Mouse (Mus musculus) limb, embryonic 10.5 days (tissue): ENCODE results near the gene Gpr62. TPM values are rescaled to one million over a fixed set of nuclear protein-coding genes. Genes with fewer than 3 reads are reported as not detected.

ENCODE experiments used
- DNase-seq: peaks from one replicate; pipeline ENCODE4 v3.0.0-alpha.2; 2017; ENCODE audit warnings: low spot score
- H3K27ac ChIP-seq: fragments of 300-500 bp; sonication (generic); 2 replicates; pipeline ENCODE4 v1.5.1; 2016; ENCODE audit warnings: mild to moderate bottlenecking
- H3K27me3 ChIP-seq: fragments of 300-500 bp; sonication (generic); 2 replicates; pipeline ENCODE4 v1.6.1; 2016; ENCODE audit warnings: low read depth, mild to moderate bottlenecking; ENCODE audit not compliant: poor library complexity, severe bottlenecking
- H3K36me3 ChIP-seq: fragments of 300-500 bp; sonication (generic); 2 replicates; pipeline ENCODE4 v1.6.1; 2016; ENCODE audit warnings: mild to moderate bottlenecking, moderate library complexity
- H3K4me1 ChIP-seq: fragments of 300-500 bp; sonication (generic); 2 replicates; pipeline ENCODE4 v1.6.1; 2016
- H3K4me3 ChIP-seq: fragments of 300-500 bp; sonication (generic); 2 replicates; pipeline ENCODE4 v1.5.1; 2016; ENCODE audit warnings: mild to moderate bottlenecking, moderate library complexity
- H3K9me3 ChIP-seq: fragments of 300-500 bp; sonication (generic); replicated peaks from 2 replicates; pipeline ENCODE4 v1.6.1; 2016; ENCODE audit warnings: mild to moderate bottlenecking
- WGBS: fragments of 180-500 bp; shearing (Covaris S2); methylation state at CpG from one replicate; pipeline ENCODE4 v1.1.7; 2016; 5-methylcytosine and 5-hydroxymethylcytosine counted together
- polyA plus RNA-seq: library from polyadenylated mRNA; unstranded; fragments of >200 nt; fragmentation: Nextera tagmentation; extraction: Ambion mirVana; gene quantifications from 2 replicates; pipeline ENCODE4 v1.2.1, GENCODE M21; 2016

Gpr62 gene
- polyA plus RNA-seq, 1 experiment from 2014 or later: 0.59 TPM

DNA sequence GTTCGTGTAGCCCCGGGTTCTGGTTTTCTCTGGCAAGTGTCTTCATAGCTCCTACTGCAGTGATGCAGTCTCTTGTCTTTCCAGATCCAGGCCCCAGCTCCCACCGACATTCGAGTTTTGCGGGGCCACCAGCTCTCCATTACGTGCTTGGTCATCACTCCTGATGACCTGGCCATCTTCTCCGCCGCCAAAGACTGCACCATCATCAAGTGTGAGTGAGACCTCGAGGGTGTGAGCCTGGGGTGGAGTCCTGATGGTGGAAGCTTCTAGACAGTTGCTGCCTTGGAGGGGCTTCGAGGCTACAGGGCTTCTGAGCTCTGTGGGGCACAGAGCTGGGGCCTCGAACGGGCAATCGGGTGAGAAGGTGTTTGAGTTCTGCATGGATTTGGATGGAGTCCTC, 15.9 kb upstream of the Gpr62 start:
- 91% methylated on average over 13 of the region's 13 CpGs for WGBS
- H3K36me3 ChIP-seq: peaks cover 74% of the 10 kb centered on the region

DNA sequence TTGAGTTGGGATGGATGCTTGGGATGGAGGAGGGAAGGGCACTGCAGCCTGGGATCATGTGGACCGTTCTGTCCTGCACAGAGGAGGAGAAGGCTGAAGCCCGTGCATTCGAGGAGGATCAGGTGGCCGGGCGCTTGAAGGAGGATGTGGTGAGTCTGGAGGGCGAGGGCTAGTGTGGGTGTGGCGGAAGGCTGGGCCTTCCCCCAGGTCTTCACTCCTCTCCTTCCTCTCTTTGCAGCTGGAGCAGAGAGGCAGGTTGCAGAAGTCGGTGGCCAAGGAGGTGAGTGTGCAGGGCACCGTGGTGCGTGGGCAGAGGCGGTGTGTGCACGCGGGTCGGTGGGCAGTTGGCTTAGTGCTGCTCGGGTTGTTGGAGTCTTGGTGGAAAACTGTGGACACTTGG, 15.3 kb upstream of the Gpr62 start:
- no peak overlapping the region for H3K27ac ChIP-seq
- H3K9me3 ChIP-seq: no peaks in the 10 kb centered on the region
- peaks cover 69% of the 10 kb centered on the region for H3K36me3 ChIP-seq
- peaks cover 16% of the 10 kb centered on the region for H3K4me1 ChIP-seq
- H3K4me3 ChIP-seq: no peak overlapping the region
- H3K27me3 ChIP-seq: no peaks in the 10 kb centered on the region
- DNase-seq: no peak
- WGBS: 97% methylated on average over 15 of the region's 15 CpGs

More for the DNA sequence above, 15.9 kb upstream of the Gpr62 start:
- Histone ChIP-seq H3K4me1 (peaks cover 10% of the 10 kb centered on the region), H3K9me3 (no peaks in the 10 kb centered on the region), H3K27me3 (no peaks in the 10 kb centered on the region), H3K27ac (no peak overlapping the region), H3K4me3 (no peak overlapping the region)
- DNase-seq: no peak

DNA sequence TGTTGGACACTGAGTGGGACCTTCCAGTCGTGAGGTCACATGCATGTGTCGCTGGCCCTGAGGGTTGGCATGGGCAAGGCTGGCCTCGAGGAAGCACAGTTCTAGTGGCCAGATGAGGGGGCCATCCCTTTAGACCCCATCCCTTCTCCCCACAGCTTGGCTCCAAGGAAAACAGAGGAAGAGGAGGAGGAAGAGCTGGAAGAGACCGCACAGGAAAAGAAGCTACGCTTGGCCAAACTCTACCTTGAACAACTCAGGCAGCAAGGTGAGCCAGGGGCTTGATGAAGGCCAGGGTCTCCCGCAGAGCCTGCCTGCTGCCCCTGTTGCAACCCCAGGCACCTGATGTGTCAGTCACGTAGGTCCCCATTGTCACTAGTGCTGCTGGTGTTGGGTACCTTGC, 14.8 kb upstream of the Gpr62 start:
- 92% methylated on average over 7 of the region's 7 CpGs for WGBS

DNA sequence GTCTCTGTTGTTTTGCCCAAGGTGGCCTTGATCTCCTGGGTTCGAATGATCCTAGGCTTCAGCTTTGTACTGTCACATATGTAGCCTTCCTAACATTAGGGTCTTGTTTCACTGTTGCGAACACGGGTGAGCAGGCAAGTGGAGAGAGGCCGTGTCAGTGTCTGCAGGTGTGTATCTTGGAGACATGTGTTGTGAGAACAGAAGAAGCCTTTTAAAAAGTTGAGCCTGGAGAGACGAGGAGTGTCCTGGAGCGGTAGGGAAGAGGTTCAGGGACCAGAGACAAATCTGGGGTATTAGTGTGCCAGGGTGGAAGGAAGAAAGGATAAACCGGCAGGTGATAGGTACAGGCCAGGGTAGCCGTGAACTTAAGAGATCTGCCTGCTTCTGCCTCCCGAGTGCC, 12.4 kb upstream of the Gpr62 start:
- no peaks in the 10 kb centered on the region for H3K9me3 ChIP-seq
- peaks cover 44% of the 10 kb centered on the region for H3K4me1 ChIP-seq
- H3K4me3 ChIP-seq: peak overlapping the region; percentile 71
- H3K27me3 ChIP-seq: no peaks in the 10 kb centered on the region
- H3K36me3 ChIP-seq: peaks cover 39% of the 10 kb centered on the region
- 0 out of 2 replicates have a peak overlapping the region, but pooled peaks have one; percentile 69 for H3K27ac ChIP-seq
- WGBS: 85% methylated on average over 9 of the region's 9 CpGs
- DNase-seq: no peak

More for the DNA sequence above, 14.8 kb upstream of the Gpr62 start:
- DNase-seq: no peak
- no peak overlapping the region for H3K4me3 ChIP-seq
- H3K27me3 ChIP-seq: no peaks in the 10 kb centered on the region
- H3K36me3 ChIP-seq: peaks cover 64% of the 10 kb centered on the region
- H3K4me1 ChIP-seq: peaks cover 21% of the 10 kb centered on the region
- no peaks in the 10 kb centered on the region for H3K9me3 ChIP-seq
- no peak overlapping the region for H3K27ac ChIP-seq

DNA sequence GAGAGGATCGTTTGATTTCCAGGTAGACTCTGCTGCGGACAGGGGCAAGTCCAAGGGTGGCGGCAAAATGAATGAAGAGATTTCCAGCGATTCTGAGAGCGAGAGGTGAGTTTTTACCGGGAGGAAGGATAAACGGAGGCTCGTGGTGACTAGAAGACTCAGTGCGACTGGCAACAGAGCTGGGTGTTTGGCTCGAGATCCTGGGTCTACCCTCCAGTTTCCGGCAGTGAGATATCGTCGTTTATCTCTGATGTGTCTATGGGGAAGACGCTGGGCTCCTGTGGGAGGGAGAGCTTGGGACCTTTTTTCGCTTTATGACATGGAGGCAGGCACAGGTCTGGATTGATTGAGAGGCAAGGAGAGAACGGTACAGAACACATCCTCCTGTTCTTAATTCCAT, 11.9 kb upstream of the Gpr62 start:
- Histone ChIP-seq H3K4me1 (peaks cover 44% of the 10 kb centered on the region), H3K27ac (peak overlapping the region; percentile 69), H3K36me3 (peaks cover 35% of the 10 kb centered on the region), H3K27me3 (no peaks in the 10 kb centered on the region), H3K9me3 (no peaks in the 10 kb centered on the region), H3K4me3 (peak overlapping the region; percentile 71)
- 5% methylated on average over 16 of the region's 16 CpGs for WGBS
- no peak for DNase-seq

DNA sequence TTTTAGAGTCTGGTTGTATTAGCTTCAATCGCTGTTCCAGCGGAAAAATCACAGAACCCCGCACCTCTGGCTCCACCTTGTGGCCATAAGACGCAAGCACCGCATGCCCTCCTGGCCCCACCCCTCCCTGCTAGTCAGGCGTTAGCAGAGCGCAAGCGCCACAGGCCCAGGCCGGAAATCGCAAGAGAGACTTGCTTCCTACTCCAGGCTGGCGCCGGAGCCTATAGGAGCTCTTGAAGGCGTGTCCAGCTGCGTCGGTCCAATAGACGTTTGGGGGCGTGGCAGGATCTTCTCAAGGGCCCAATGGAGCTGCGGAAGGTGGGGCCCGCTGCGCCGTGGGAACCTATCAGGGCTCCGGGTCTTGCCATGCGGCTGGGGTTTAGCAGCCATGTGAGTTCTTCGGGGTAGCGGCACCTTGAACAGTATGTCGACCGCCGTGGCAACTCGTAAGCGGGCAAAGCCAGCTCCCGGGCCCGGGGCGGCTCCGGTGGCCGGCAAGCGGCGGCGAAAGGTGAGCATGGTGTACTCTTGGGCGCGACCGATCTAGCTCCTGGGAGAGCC, 11.3 kb upstream of the Gpr62 start, which contains the start of gene Parp3:
Gene Parp3 (minus strand): TSS at position 26 of the 561 bp plus-strand sequence.
- peak within 1 kb of the TSS; percentile 69 for H3K27ac ChIP-seq
- peaks cover 50% of the 10 kb centered on the region for H3K4me1 ChIP-seq
- WGBS: under 1% methylated on average over 41 of the region's 41 CpGs
- peak; percentile 97 for DNase-seq
- peak within 1 kb of the TSS; percentile 71 for H3K4me3 ChIP-seq
- peaks cover 31% of the 10 kb centered on the region for H3K36me3 ChIP-seq
- no peaks in the 10 kb centered on the region for H3K9me3 ChIP-seq
- H3K27me3 ChIP-seq: no peaks in the 10 kb centered on the region

DNA sequence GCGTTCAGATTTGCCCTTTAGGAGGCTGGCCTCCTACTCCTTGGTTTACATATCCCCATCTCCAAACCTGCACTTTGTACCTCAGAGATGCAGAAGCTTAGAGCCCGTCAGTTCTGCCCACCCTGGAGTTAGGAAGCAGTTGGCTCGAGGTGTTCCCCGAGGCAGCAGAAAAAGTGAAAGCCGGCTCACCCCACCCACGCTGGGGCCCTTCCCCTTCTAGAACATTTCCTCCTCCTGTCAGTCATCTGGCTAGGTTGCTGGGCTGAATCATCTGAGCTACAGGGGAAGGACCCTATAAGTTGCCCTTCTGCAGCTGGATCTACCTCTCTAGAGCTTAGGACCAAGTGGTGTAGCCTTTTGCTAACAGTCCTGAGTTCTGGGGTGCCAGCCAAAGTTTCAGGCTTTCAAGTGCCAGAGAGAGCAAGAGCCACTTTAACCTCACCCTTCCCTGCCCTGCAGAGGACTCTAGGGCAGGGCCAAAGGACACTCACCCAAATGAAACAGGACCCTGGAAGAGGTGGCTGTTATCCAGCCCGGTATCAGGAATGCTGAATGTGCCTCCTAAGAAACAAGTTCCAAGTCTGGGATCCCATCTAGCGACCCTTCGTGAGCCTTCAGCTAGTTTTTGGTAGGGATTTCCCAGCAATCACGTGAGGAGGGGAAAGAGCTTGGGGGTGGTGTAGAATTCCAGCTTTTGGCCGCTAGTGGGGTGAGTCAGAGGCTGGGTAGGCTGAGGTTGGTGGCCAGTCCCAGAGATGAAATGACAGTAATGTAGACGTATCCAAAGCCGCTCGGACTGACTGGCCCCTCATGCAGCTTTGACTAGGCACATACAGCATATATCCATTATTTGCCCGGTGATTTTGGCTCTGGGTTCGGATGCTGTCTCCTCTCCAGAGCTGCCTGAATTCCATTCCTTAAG, 10.5 kb upstream of the Gpr62 start:
- 41% methylated on average over 16 of the region's 16 CpGs for WGBS
- H3K9me3 ChIP-seq: no peaks in the 10 kb centered on the region
- H3K27me3 ChIP-seq: 0 out of 2 replicates have a peak, but pooled peaks cover 5% of the 10 kb centered on the region
- H3K4me3 ChIP-seq: peak overlapping the region; percentile 71
- no peak for DNase-seq
- H3K4me1 ChIP-seq: peaks cover 57% of the 10 kb centered on the region
- H3K36me3 ChIP-seq: peaks cover 23% of the 10 kb centered on the region
- H3K27ac ChIP-seq: peak overlapping the region; percentile 69

DNA sequence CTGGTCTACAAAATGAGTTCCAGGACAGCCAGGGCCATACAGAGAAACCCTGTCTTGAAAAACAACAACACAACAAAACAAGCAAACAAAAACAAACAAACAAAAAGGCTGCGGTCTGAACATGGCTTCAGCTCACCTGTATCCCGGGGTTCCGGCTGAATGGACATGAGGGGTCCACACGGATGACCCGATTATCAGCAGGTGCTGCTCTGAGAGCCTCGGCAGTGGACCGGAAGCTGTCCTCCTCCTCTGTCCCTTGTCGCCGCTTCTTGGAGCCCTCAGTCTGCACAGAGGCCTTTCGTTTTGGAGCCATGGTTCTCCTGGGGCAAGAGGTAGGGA, 9.9 kb upstream of the Gpr62 start, which contains the start of gene Rrp9:
Gene Rrp9 (plus strand): TSS at position 301 of the 339 bp plus-strand sequence.
- H3K27ac ChIP-seq: peak within 1 kb of the TSS; percentile 73
- peak within 1 kb of the TSS; percentile 71 for H3K4me3 ChIP-seq
- H3K27me3 ChIP-seq: 0 out of 2 replicates have a peak, but pooled peaks cover 9% of the 10 kb centered on the region
- peaks cover 57% of the 10 kb centered on the region for H3K4me1 ChIP-seq
- no peak for DNase-seq
- peaks cover 17% of the 10 kb centered on the region for H3K36me3 ChIP-seq
- 91% methylated on average over 10 of the region's 10 CpGs for WGBS
- H3K9me3 ChIP-seq: no peaks in the 10 kb centered on the region

DNA sequence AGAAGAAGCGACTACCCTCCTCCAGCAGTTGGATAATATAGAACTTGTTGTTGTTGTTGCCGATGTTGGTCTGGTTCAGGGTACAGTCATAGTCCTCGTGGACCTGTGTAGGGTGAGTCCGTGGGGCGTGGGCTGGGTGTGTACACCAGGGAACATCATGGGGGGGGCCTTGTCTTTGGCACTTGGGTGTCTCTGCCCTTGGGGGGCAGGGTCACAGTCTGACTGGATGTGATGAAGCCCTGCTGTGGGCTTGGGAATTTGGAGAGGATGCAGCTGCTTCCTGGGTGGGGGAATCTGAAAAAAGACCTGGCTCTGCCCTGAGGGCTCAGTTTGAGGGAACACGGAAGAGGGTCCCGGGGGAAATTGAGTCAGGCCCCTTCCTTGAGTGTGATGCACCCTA, 9.3 kb upstream of the Gpr62 start:
- H3K9me3 ChIP-seq: no peaks in the 10 kb centered on the region
- peaks cover 57% of the 10 kb centered on the region for H3K4me1 ChIP-seq
- DNase-seq: no peak
- peak overlapping the region; percentile 73 for H3K27ac ChIP-seq
- peaks cover 11% of the 10 kb centered on the region for H3K36me3 ChIP-seq
- 0 out of 2 replicates have a peak overlapping the region, but pooled peaks have one; percentile 1 for H3K4me3 ChIP-seq
- 0 out of 2 replicates have a peak, but pooled peaks cover 9% of the 10 kb centered on the region for H3K27me3 ChIP-seq
- 76% methylated on average over 7 of the region's 7 CpGs for WGBS

DNA sequence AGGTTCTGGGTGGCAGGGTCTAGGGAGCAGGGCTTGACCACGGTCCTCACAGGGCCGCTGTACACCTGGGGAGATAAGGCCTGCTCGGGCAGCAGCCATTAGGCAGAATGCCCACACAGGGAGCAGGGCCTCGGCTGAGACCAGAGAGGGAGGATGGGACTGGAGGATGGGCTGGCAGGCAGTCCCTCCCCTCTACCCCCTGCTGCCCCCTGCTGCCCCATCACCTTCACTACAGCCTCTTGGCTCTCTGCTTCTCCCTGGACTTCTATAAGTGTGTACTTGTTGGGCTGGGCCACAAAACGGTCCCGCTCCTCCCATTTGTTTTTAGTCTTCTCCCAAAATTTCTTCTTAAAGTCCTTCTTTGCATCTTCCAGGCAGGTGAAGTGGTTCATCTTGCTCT, 8.7 kb upstream of the Gpr62 start:
- H3K4me3 ChIP-seq: no peak overlapping the region

DNA sequence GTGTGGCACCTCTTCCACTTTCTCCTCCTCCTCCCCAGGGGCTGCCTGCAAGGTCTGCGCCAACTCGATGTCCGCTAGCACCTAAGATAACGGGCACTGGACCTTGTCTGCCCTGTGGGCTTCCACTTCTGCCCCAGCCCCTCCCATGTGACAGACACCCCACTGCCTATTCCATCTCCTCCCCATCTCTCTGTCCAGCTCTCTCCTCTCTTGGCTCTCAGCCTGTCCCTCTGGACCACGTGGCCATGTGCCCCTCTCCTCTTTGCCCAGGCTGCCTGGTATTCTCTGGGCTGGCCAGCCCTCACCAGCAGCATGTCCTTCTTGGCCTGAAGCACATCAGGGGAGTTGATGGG, 8.0 kb upstream of the Gpr62 start:
- H3K27me3 ChIP-seq: 0 out of 2 replicates have a peak, but pooled peaks cover 9% of the 10 kb centered on the region
- no peaks in the 10 kb centered on the region for H3K36me3 ChIP-seq
- WGBS: 76% methylated on average over 5 of the region's 5 CpGs
- no peak overlapping the region for H3K4me3 ChIP-seq
- peak overlapping the region; percentile 73; the same call in 1 of the 2 replicates for H3K27ac ChIP-seq
- DNase-seq: no peak
- peaks cover 62% of the 10 kb centered on the region for H3K4me1 ChIP-seq
- H3K9me3 ChIP-seq: no peaks in the 10 kb centered on the region

More for the DNA sequence above, 8.7 kb upstream of the Gpr62 start:
- 10% methylated on average over 6 of the region's 6 CpGs for WGBS
- Histone ChIP-seq H3K27me3 (0 out of 2 replicates have a peak, but pooled peaks cover 9% of the 10 kb centered on the region), H3K27ac (peak overlapping the region; percentile 73), H3K36me3 (peaks cover 5% of the 10 kb centered on the region), H3K4me1 (peaks cover 59% of the 10 kb centered on the region), H3K9me3 (no peaks in the 10 kb centered on the region)
- peak; percentile 78 for DNase-seq

DNA sequence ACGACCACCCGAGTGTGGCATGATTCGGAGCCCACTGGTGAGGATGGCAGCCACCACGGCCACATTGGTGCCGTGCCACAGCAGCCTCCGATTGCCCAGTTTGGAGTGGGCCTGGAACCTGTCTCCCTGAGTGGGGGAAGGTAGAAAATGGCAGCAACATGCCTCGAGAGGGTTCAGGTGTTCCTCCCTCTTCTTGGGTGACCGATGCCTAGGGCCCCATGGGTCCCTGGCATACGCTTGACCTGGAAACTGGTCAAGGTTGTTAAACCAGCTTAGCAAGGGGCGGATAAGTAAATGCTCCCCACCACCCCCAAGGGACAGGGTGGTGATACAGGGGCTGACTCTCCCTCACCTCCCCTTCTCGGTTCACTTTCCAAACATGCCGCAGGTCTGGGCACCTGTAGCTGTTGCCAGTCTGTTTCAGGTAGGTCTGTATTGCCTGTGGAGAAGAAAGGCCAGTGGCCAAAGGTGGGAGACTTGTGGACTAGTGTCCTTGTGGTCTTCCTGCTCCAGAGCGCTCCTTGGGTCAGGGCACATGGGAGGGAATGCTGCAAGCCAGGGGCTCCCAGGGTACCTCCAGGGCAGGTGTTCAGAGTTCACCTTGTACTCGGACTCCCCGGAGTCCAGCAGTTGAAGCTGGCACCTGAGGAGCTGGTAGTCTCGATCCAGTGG, 7.5 kb upstream of the Gpr62 start:
- Histone ChIP-seq H3K27ac (0 out of 2 replicates have a peak overlapping the region, but pooled peaks have one; percentile 73), H3K9me3 (no peaks in the 10 kb centered on the region), H3K4me1 (peaks cover 60% of the 10 kb centered on the region), H3K36me3 (no peaks in the 10 kb centered on the region), H3K27me3 (0 out of 2 replicates have a peak, but pooled peaks cover 9% of the 10 kb centered on the region), H3K4me3 (no peak overlapping the region)
- no peak for DNase-seq
- WGBS: 92% methylated on average over 16 of the region's 16 CpGs
